Mouse (Mus musculus) mouse trophoblast stem cell (cell line): Measurements from ENCODE around the gene Map3k5.

Experiments used
- in situ Hi-C, 2 experiments: fragments of 300-500 bp; cut with MseI, MboI; formaldehyde crosslinking; loops; 2 replicates in 1 of 2; 3 replicates in 1 of 2; pipeline ENCODE4 v1.15.1; 2025

Gene Map3k5

DNA sequence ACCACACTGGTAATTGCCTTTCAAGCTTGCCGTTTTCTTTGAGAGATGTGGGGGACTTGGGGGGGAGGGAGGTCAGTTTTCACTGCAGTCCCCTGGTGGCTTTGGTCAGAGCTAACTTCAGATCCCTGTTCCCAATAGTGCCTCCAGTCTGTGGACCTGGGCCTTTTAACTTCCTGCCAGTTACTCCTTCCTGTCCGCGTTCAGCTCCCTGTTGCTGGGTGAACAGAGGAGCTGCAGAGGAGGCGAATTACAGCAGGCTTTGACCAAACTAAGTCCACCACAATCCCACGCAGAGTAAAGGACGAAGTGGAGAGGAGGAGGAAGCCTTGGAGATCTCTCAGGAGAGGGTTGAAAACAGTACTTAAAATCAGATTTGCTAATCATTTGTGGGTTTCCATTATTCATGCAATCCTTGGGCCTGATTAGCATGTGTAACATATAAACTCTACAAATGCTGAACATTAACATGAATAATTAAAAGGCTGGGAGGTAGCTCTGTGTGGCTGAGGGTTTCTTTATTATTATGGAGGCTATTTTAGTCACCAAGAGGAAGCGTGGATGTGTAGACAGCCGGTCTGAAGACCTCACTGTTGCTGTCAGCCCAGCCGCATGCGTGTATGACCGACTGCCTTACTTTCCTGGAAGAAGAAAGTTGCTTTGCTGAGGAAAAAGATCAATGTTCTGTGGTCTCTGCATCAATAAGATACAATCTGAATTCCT is 247.6 kb downstream of the Map3k5 start:
- in situ Hi-C loops, result no loop called here

DNA sequence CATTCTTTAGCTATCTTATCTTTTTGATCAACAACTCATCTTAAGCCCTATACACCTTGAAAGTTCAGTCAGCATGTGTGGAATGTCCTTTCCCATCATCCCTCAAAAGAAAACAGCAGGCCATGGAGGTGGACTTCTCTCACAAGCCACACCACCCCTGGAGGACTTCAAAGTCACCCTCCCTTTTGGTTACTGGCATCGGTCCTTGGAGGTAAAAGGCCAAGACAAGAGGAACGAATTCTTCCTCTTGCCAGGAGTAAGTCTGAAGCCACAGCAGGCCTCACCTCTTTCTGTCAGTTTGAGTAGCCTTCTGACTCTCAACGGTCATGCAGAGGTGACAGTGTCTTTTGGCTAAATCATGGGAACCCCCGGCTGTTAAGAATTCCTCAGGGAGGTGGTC is 250.1 kb downstream of the Map3k5 start:
- in situ Hi-C loops, result no loop called here

DNA sequence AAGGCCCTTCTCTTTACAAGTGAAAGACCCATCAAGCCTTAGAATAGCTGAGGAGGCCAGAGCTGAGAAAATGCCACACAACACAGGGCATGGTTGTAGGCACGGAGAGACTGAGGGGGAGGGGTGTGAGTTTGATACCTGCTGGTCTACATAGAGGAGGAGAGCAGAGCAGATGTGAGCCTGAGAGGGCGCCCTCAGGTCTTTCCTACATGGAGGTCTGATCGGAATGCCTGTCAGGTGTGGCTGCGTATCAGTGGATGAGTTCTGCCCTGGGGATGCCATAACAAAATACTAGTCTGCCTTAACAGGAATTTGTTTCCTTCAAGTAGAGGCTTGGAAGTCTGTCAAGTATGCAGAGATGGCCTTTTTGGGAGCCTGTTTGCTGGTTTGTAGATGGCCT is 251.0 kb downstream of the Map3k5 start:
- in situ Hi-C loops, result no loop called here

DNA sequence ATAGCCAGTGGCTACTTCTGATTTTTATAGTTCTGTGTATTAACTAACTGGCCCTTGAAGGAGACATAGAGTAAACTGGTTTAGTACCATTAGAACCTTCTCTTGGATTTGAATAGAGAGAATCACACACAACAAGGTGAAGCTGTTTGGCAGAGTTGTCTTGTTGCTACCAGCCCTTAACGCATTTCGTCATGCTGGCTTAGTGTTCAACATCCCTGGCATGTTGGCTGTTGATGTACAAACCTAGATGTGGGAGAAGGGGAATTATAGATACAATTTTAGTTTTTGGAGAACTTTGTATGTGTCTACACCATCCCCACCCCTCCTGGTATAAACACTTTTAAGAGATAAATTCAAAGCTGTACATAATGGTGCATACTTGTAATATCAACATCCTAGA is 251.5 kb downstream of the Map3k5 start:
- in situ Hi-C loops, result no loop called here

DNA sequence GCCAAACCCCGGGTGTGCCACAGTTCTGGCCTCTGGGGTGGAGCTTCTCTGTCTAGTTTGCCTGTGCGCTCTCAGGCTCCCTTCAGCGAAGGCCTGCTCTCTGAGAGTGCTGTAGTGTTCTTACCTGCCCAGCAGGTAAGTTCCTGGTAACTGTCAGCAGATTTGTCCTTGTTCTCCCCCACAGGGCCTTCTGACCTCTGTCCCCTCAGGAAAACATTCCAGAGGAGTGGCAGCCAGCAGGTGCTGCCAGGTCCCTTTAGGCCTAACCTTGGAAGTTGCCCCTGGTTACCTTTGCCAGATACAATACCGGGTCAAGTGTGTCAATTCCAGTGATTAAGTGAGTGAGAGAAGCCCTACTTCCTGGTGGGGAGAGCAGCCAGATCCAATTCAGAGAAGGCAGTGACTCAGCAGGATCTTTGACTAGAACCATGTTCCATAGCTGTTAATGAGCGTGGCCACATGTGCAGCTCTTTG is 252.6 kb downstream of the Map3k5 start:
- in situ Hi-C loops, result no loop called here

DNA sequence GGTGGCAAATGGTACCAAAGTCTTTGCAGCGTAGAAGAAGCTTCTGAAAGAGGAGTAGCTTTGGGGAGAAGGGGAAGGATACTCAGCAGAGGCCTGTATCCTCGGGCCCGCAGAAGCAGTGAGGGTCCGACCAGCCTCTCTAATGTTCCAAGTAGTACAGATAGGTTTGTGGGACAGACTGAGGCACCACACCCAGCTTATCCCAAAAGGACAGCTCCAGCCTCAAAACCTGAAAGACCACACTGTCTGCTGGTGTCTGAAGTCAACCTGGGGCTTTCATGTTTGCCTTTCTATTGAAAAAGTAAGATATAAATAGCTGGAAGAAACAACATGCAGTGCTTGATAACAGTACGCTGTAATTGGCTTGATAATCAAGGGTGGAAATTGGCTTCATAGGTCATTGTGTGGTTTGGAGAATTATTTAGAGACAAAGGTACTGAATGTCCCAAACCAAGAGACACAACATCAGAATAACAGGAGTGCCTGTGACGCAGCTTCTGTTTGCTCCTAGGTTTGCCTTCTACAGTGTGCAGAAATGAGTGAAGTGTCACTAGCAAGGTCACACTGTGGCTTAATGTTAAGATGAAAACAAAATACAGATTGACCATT is 256.0 kb downstream of the Map3k5 start:
- in situ Hi-C loops, result no loop called here
